Mouse (Mus musculus) 416B (cell line): ENCODE results near the gene Thap2.
A peak's percentile ranks its signal among the peaks of the same experiment; 100 is the strongest.

Source experiments
- DNase-seq: peaks from one replicate; pipeline ENCODE4 v3.0.0; 2011; ENCODE audit warnings: low read depth

Gene Thap2

DNA sequence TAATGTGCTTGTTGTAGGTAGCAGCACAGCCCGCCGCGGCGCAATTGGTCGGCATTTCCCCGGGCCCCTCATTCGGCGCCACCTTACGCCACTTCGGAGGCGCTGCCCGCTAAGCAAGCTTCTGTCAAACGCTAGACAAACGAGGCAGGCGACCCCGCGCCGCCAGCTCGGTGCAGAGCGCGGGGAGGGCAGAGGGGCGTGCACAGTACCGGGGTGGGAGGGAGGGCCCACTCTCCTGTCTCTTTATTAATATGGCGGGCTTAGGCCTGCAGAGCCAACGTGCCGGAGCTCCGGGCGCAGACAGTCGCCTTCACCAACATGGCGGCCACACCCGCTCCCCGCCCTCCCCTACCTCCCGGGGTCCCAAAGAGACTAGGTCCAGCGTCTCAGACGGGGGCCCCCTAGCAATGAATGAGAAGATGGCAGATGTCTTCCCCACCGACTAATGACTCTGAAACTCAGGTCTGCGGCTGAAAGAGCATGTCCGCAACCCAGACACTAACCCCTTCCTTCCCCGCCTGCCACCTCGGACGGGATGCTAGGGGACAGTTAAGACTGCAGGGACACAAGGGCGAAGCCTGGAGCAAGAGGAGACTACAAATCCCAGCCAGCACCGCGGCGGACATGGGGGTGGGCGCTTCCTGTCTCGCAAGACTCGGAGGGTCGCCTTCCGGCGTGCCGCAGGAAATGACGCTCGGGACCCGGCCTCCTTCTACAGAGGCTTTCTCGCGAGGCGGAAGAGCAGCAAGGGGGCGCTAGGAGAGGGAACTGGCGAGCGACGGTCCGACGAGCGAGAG is at the start of gene Thap2, which contains the start of gene Zfc3h1:
Gene Thap2, minus strand, starts transcription at position 223 of the 797 bp plus-strand sequence.
Gene Zfc3h1, plus strand, starts transcription at position 739 of the 797 bp plus-strand sequence.
- DNase-seq: peak; percentile 99

DNA sequence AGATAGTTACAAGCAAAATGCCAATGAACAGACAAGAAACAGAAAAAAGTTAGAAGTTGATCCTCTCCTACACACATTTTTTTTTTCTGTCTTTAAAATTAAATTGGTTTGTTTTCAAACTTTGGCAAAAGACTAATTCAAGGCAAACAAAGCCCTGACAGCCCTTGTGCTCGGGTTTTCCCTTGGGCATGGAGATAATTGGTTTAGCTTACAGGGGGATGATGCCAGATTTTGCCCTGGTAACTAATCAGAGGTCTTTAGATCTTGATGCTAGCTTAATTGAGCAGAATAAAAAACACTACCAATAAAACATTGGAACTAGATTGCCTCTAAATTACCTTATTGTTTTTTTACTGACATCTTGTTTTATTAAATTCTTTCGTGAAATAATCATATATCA is 41.1 kb upstream of the Thap2 start:
- no peak for DNase-seq

DNA sequence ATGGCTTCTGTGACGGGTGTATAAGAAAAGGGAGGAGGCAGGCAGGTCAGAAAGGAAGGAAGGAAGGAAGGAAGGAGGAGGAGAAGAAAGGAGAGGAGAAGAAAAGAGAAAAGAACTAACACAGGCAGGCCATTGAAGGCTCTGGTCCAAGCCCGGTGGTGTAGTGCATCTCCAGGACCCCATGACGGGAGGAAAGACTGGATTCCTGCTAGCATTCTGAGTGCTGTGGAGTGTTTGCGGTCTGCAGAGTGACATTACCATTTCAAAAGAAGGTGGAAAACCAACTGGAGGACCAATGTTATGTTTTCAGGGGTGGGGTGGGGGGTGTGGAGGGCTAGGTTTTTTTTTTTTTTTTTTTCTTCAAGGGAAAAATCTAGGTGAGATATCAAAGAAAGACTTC is 37.7 kb upstream of the Thap2 start:
- no peak for DNase-seq

DNA sequence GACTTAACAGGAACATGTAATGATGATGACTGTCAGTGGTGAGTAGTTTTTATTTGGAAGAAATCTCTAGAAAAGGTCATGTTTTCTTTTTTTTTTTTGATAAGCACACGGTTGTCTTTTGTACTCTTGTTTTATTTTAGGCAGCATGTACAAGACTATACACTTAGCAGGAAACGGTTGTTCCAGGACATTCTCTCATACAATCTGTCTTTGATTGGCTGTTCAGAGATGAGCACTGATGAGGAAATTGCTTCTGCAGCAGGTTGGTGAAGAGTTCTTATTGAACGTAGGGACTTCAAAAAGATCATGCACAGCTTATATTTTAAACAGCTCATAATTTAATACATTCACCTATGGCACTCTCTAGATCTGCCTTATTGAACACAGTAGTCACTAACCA is 29.8 kb upstream of the Thap2 start:
- DNase-seq: no peak

DNA sequence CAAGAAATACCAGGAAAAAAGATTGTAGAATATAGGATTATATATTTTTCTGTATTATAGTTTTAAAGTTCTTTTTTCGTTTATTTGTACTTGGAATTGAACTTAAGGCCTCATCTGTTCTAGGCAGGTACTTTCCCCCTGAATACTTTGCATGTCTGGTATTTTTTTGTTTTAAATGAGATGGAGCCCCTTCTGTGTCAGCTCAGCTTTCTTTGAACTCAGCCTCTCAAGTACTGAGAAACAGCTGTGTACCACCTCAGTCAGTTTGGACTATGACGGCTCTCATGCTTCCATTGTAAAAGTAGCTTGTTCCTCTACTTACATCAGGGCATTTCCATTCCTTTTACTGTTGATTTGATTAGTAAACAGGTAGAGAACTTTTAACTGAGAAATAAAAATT is 29.3 kb upstream of the Thap2 start:
- no peak for DNase-seq

DNA sequence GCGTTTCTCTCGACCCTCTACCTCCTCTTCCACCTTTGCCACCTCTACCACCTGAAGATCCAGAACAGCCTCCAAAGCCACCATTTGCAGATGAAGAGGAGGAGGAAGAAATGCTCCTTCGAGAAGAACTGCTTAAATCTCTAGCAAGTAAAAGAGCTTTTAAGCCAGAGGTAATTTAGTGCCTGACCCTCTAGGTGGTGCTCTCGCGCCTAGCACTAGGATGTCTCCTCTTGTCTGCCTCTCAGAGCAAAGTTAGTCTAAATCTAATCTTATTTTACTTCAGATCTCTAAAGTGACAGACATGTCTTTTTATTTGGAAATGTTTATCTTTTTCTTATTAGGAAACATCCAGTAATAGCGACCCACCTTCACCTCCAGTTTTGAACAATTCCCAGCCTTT is 22.1 kb upstream of the Thap2 start:
- DNase-seq: peak; percentile 79

DNA sequence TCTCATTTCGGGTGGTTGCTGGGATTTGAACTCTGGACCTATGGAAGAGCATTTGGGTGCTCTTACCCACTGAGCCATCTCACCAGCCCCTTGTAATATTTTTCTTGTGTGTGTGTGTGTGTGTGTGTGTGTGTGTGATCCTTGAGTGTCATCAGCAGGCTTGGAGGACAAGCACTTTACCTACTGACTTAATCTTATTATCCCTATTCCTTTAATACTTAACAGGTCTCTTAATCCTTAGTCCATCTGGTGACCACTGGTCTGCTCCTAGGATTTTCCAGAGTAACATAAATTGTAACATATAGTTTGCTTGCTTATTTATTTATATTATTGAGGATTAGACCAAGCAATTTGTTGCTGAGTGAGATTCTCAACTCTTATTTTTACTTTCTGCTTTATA is 7.7 kb upstream of the Thap2 start:
- no peak for DNase-seq

DNA sequence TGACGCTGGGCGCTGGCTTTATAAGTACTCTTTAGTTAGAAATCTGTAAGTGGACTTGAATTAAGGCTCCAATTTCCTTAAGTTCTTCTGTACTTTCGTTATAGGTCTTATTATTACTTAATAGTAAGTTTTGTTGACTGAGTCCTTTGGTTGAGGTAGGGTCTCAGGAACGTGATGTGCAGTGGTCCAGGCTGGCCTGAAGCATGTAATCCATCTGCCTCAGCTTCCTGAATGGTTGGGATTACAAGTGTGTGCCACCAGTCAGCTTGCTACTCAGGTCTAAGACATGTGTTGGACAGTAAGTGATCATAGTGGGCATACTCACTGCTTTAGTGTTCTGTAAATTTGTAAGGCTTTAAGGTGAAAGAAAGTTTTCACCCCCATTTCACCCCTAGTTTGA is 6.8 kb upstream of the Thap2 start:
- no peak for DNase-seq

DNA sequence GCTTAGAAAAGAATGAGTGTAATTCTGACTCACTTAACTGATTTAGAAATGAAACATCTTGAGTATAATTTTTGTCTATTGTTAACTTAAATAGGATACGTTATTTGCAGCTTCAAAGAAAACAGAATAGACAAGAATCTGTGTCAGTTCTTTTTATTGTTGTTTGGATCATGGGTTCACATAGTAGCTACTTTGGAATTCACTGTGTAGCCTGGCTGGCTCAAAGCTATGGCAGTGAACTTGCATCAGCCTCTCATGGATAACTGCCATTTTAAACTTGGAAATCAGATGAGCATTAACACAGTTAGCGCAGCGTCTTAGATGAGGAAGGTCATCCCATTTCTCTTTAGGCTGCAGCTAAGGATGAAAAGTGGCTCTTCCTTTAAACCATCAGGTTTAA is 3.6 kb upstream of the Thap2 start:
- no peak for DNase-seq

DNA sequence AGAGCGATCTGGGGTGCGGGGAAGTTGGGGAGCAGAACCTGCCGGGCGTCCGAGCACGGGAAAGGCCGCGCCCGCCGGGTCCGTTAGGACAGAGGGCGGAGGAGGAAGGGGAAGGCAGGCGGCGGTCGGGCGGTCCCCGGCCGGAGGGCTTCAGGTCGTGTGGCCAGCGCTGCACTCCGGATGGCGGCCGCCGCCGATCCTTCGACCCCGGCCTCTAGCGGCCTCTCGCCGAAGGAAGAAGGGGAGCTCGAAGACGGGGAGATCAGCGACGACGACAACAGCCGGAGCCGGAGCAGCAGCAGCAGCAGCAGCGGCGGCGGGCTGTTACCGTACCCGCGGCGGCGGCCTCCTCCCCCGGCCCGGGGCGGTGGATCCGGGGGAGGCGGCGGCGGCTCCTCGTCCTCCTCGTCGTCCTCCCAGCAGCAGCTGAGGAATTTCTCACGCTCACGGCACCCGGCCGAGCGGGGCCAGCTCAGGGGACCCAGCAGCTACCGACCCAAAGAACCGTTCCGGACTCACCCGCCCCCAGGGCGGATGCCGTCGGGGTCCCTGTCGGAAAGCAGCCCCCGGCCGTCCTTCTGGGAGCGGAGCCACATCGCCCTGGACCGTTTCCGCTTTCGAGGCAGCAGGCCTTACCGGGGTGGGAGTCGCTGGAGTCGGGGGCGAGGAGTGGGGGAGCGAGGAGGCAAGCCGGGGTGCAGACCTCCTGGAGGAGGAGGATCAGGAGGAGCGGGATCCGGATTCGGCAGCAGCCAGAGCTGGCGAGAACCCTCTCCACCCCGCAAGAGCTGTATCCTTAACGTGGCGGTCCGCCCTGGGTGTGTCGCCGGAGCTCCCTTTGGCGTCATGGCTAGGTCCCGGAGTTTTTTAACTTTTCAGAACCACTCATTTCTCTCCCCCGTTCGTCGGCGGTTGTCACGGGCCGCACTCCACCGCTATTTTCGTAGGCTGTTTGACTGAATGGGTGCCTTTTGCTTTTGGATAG is 1.1 kb upstream of the Thap2 start:
- peak; percentile 55 for DNase-seq

DNA sequence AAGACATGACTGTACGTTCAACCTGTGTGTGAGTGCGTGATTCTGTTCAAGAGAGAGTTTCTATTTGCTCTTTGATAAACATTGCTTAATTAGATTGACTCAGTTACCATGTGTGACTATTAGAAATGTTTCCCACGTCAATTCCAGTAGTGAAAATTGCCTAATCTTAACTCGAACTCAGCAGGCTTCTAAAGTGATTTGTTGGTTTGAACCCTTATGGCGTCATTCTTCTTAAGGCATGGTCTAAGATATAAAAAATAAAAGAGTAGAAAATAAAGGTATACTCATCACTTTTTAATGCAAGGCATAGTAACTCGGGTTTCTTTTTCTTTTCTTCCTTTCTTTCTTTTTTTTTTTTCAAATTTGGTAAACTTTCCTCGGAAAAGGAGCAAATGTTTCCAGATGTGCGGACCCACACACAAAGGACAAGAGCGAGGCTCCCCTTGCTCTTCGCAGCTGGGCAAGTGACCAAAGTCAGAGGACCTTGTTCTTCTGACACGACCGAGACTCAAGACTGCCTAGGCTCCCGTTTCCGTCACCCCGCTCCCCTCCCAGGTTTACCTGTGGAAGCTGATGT is 511 bp downstream of the Thap2 start:
- DNase-seq: peak; percentile 71

DNA sequence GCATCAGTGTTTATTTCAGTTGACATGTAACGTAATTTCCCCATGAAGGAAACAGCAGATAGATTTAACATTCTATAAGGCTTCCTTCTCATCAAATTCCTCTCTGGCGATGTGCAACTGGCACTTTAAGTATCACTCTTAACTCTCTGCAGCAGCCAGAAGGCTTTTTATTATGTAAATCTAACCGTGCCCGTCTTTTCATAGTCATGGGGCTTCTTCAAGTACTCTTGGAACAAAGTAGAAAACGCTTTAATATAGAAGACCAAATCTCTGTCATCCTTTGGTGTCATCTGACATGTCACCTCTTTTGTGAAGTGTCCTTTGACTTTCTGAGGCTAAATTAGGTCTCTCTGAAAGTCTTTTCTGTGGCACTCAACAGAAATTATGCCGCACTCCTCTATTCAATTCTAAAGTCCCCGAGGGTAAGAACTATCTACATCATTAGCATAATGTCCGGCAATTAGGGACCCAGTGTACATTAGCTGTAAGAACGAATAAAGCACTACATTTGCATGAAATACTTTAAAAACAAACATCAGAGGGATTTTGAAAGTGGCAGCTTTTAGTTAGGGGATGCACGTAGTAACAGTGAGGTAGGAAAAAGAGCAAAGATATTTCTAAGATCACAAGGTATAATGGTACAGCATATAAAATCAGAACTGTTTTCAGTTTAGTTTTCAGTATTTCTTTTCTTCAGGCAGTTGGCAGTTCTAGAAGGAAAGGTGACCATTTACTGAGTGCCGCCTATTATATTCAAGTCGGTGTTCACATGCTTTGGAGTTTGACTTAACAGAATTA is 1.2 kb downstream of the Thap2 start:
- DNase-seq: no peak

DNA sequence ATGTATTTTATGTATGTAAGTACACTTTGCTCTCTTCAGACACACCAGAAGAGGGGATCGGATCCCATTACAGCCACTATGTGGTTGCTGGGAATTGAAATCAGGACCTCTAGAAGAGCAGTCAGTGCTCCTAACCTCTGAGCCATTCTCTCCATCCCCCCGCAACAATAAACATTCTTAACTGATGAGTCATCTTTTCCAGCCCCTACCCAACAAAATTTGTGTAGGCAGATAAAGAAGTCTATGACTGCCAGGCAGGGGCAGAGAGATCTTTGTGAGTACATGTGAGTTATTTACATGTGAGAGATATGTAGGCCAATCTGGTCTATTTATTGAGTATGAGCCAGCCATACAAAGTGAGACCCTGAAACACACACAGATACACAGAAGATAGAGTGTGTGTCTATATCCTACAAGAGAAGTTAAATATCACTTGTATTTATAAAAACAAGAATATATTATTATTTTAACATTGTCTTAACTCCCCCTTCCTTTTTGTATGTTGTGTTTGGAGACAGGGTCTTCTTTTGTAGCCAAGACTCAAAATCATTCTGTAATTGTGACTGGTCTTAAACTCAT is 2.6 kb downstream of the Thap2 start:
- peak; percentile 58 for DNase-seq

DNA sequence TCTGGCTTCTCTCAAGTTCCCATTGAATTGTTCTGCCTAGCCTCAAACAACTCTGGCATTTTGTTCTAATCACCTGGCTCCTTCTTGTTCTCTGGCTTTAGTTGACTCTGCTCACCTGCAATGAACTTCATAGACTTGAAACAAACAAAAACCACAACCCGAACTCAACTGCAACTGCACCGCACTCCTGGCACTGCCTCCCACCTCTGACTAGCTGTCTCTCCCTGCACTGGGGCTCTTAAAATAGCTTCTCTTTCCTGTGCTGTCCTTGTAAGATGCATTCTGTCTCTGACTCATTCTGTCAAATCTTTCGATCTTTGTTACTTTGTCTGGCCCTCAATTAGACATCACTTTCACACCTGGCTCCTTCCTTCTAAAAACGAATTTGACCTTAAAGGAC is 21.1 kb downstream of the Thap2 start:
- DNase-seq: peak; percentile 55

DNA sequence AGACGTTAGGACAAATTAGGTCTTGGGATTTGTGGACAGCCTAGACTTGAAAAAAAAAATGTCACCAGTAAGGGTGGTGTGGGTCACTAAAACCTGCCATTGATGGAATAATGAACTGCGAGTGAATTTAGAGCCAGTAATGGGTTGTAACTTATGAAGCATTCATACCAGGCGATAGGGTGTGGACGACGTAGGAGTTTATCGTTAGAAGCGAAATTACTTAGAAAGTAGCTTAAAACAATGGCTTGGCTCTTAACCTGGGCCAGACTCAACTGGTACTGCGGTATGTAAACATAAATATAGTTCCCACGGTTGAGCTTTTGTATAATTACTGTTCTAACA is 21.6 kb downstream of the Thap2 start:
- DNase-seq: no peak

DNA sequence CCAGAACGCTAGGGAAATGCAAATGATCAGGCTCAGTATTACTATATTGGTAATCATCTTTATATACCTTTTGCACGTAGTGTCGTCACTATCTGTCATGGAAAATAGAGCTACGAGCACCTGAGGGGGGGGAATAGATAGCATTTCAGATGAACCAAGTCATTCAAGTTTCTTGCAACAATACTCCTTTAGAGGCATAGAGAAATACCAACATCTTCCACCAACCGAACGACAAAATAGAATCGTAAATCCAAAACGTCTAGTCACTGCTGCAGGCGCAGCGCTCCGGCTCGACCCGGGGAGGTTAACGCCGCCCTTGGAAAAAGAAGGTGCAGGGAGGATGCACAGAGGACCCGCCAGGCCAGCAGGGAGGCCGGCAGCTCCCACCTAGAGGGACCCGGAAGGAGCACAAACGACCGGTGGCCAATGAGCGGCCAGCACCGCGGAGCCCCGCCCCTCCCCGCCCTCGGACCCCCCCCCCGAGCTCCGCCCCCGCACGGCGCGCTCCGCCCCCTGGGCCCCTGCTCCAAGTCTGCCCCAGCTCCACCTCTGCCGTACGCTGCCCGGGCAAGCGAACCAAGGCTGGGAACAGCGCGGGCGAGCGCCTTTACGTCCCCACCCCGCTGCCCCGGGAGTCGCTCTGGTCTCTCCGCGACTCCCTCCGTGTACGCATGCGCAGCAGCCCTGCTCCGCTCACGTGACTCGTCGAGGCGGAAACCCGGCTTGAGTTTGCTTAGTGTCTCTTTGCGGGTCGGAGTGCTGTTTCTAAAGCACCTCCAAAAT is 22.2 kb downstream of the Thap2 start, which contains the start of gene Tmem19:
Gene Tmem19, minus strand, starts transcription at position 662 of the 783 bp plus-strand sequence.
- DNase-seq: peak; percentile 97

DNA sequence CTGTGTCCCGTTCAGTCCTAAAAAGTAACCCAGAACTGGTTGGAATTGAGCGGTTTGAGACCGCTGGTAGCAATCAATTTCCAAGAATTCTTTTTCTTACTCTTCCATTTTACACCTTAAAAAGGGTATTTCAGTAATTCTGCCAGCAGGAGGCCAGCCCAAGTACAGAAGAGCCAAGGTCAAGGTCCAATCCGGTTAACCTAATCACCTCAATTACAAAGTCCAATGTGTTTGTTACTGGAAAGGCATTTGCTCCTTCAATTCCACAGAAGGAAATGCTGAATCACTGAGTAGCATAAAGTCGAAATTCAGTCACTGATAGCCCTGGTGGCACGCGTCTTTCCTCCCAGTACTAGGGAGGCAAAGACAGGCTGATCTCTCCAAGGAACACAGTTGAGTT is 25.2 kb downstream of the Thap2 start:
- DNase-seq: peak; percentile 24

DNA sequence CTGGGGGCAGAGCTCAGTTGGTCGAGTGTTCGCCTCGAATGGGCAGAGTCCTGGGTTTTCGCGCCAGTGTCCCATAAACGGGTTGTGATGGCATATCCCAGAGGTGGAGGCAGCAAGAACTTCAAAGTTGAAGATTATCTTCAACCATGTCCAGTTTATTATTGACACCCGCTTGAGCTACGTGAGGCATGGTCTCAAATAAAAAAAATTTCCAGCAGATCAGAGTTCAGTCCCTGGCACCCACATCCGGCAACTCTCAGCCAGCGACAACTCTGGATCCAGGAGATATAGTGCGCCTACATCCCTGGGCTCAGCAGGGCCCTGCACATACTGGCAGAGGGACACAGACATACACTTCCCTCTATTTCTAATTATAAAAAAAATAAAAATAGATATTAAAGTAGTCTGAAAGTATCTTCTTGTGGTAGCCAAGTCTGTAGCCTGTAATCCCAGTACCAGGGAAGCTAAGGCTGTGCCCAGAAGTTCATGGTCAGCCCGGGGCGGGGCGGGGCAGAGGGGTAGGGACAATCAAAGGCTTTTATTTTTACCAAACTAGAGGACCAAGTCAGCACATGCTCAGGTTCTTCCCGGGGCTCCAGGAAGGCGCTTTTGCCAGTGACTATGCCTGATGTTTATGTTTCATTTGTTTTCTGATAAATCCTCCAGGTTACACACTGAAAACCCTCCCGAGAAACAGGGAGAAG is 25.9 kb downstream of the Thap2 start:
- no peak for DNase-seq

DNA sequence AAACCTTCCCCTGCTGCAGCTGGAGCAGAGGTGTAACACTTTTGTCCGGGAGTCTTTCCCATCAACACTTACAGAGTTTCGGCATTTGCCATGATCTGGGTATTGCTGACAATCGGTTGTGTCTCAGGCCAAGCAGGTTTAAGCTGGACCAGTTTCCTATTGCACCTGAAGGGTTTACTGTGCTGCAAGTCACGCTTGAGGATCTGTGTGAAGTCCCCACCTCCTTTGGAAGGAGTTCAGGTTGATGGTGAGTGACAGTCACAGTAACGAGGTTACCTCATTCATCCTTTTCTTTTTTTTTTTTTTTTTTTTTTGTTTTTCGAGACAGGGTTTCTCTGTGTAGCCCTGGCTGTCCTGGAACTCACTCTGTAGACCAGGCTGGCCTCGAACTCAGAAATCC is 28.1 kb downstream of the Thap2 start:
- no peak for DNase-seq

DNA sequence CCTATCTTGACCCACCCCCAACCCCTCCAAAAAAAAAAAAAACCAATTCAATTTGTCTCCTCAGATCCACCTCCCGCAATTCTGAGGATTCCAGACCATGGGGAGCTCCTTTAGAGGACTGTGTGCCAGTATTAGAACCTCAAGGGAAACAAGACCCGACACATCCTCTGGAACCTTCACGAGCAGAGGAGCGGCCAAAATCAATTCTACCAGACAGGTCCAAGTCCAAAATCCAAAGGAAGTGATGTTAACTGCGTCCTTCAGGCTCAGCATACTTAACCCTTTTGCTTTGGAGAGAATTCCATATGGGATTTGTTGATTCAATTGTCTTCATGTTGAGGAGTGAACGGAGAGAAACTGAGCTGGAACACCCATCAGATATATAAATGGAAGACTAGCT is 29.2 kb downstream of the Thap2 start:
- no peak for DNase-seq
